Mouse (Mus musculus) forebrain, embryonic 15.5 days (tissue): ENCODE results near the gene Vmn1r202. TPM values are rescaled to one million over a fixed set of nuclear protein-coding genes. Genes with fewer than 3 reads are reported as not detected.
"Not testable (repeated sequence)": the region's sequence is repeated elsewhere in the genome, so short reads cannot be mapped to it uniquely, and the experiment has no call there.

Experiments used
- ATAC-seq: fragments of 200-750 bp; cut with Nextera tagmentation; replicated peaks from 2 replicates; pipeline ENCODE4 v1.8.0; 2017; ENCODE audit warnings: mild to moderate bottlenecking, moderate TSS enrichment, moderate library complexity
- H3K27ac ChIP-seq: fragments of 300-500 bp; sonication (generic); replicated peaks from 2 replicates; pipeline ENCODE4 v1.5.1; 2015; ENCODE audit warnings: mild to moderate bottlenecking, inconsistent platforms
- H3K27me3 ChIP-seq: fragments of 300-500 bp; sonication (generic); 2 replicates; pipeline ENCODE4 v1.6.1; 2015; ENCODE audit warnings: inconsistent platforms
- H3K36me3 ChIP-seq: fragments of 300-500 bp; sonication (generic); 2 replicates; pipeline ENCODE4 v1.6.1; 2015; ENCODE audit warnings: mild to moderate bottlenecking, inconsistent platforms
- H3K4me1 ChIP-seq: fragments of 300-500 bp; sonication (generic); 2 replicates; pipeline ENCODE4 v1.6.1; 2015; ENCODE audit warnings: inconsistent platforms
- H3K4me2 ChIP-seq: fragments of 300-500 bp; sonication (generic); replicated peaks from 2 replicates; pipeline ENCODE4 v1.6.1; 2015; ENCODE audit warnings: mild to moderate bottlenecking, inconsistent platforms
- H3K4me3 ChIP-seq: fragments of 300-500 bp; sonication (generic); 2 replicates; pipeline ENCODE4 v1.5.1; 2015; ENCODE audit warnings: mild to moderate bottlenecking, inconsistent platforms
- H3K9ac ChIP-seq: fragments of 300-500 bp; sonication (generic); replicated peaks from 2 replicates; pipeline ENCODE4 v1.6.1; 2015; ENCODE audit warnings: mild to moderate bottlenecking, inconsistent platforms
- H3K9me3 ChIP-seq: fragments of 300-500 bp; sonication (generic); 2 replicates; pipeline ENCODE4 v1.6.1; 2016; ENCODE audit warnings: inconsistent platforms
- WGBS: fragments of 180-500 bp; shearing (Covaris S2); methylation state at CpG from one replicate; pipeline ENCODE4 v1.1.7; 2015; ENCODE audit warnings: mixed read lengths; 5-methylcytosine and 5-hydroxymethylcytosine counted together
- polyA plus RNA-seq: library from polyadenylated mRNA; unstranded; fragments of >200 nt; fragmentation: Nextera tagmentation; extraction: Ambion mirVana; gene quantifications from 2 replicates; pipeline ENCODE4 v1.2.1, GENCODE M21; 2015

Vmn1r202 gene
- polyA plus RNA-seq, result not detected in 2 replicates

DNA sequence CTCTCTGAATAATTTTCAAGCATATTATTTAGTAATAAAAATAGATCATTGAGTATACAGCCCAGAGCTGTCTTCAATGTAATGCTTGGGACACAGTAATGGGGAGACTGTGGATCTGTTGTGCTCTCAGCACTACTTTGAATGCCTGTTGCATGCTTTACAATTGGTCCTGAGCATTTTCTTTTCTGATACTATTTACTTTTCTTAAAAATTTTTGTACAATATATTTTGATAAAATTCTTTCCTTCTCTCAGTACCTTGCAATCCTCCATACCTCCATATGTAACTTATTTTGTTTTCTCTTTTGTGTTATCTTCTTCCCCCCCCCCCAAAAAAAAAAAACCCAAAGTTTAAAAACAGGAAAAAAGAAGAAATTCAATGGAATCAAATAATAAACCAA lies at the start of gene Vmn1r202:
TSS of gene Vmn1r202 (minus strand) at position 101 of the 400 bp plus-strand sequence.
- H3K27ac ChIP-seq, result no peak within 1 kb of the TSS

DNA sequence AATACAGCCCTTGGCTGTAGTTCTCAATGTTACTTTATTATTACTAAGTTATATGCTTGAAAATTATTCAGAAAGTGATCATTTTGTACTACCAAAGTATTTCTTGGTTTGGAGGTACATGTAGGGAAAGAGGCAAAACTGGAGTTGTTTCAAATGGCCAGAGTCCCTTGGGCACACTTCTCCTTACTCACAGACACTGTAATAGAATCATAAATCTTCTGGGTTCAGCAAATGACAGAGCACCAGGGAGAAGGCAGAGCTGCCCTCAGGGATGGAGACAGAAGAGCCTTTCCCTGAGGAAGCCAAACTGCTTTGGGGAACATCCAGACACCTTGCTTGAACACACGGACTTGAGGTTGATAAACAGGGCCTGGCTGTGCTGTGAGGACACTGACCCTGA lies 47.7 kb upstream of the Vmn1r202 start, which contains the start of gene Vmn1r204:
TSS of gene Vmn1r204 (plus strand) at position 301 of the 400 bp plus-strand sequence.
- not testable (repeated sequence) for H3K9ac ChIP-seq, H3K27me3 ChIP-seq, H3K4me2 ChIP-seq, H3K36me3 ChIP-seq, H3K4me1 ChIP-seq, H3K4me3 ChIP-seq, H3K9me3 ChIP-seq, H3K27ac ChIP-seq, ATAC-seq
- 85% methylated on average over 1 of the region's 1 CpGs for WGBS

More for the DNA sequence above, at the start of gene Vmn1r202:
- Histone ChIP-seq H3K4me3 (no peak within 1 kb of the TSS), H3K9ac (no peak within 1 kb of the TSS), H3K4me1 (no peaks in the 10 kb centered on the region), H3K9me3 (no peaks in the 10 kb centered on the region), H3K4me2 (no peak within 1 kb of the TSS), H3K27me3 (no peaks in the 10 kb centered on the region), H3K36me3 (no peaks in the 10 kb centered on the region)
- ATAC-seq, result no peak

DNA sequence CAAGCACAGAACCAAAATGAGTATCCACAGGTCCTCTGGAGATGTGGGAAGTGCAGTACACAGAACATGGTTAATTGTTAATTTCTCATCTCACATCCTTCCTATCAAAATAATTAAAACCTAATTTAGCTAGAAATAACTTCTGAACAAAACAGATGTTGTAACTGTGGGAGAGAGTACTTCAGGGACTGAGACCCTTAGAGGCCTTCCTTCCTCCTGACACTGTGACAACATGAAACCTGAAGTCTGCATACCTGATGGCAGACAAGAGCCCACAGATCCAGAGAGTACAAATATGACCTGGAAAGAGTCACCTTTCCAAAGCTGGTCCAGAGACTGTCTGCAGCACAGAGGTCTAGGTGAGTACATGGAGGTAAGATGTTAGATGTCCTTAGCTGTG lies 12.6 kb upstream of the Vmn1r202 start, which contains the start of gene Vmn1r203:
TSS of gene Vmn1r203 (plus strand) at position 301 of the 400 bp plus-strand sequence.
- no peak within 1 kb of the TSS for H3K4me3 ChIP-seq
- no peak within 1 kb of the TSS for H3K27ac ChIP-seq
- H3K4me1 ChIP-seq, result no peaks in the 10 kb centered on the region
- no peaks in the 10 kb centered on the region for H3K9me3 ChIP-seq
- H3K9ac ChIP-seq, result no peak within 1 kb of the TSS
- no peak for ATAC-seq
- H3K4me2 ChIP-seq, result no peak within 1 kb of the TSS
- no peaks in the 10 kb centered on the region for H3K36me3 ChIP-seq
- no peaks in the 10 kb centered on the region for H3K27me3 ChIP-seq

DNA sequence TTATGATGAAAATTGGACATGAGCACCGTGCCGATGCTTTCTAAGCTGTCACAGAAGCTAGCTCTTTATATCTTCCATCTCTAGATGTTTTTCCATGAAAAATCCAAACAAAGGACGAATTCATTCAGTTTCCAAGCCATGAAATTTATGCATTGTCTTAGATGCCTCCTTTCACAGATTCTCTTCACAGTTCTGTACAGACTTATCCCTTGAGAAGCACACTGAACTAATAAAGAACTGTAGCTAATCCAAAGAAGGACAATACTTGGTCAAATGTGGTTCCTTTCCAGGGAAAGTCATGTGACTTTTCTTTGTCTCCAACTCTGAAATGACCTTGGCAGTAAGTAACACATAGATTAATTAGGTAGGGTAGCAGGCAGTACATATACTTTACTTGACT lies 2.8 kb downstream of the Vmn1r202 start:
- Histone ChIP-seq H3K27ac (no peak overlapping the region), H3K4me2 (no peak overlapping the region), H3K9me3 (no peaks in the 10 kb centered on the region), H3K27me3 (no peaks in the 10 kb centered on the region), H3K4me1 (no peaks in the 10 kb centered on the region), H3K4me3 (no peak overlapping the region), H3K36me3 (no peaks in the 10 kb centered on the region), H3K9ac (no peak overlapping the region)
- no peak for ATAC-seq
- 70% methylated on average over 3 of the region's 3 CpGs for WGBS

DNA sequence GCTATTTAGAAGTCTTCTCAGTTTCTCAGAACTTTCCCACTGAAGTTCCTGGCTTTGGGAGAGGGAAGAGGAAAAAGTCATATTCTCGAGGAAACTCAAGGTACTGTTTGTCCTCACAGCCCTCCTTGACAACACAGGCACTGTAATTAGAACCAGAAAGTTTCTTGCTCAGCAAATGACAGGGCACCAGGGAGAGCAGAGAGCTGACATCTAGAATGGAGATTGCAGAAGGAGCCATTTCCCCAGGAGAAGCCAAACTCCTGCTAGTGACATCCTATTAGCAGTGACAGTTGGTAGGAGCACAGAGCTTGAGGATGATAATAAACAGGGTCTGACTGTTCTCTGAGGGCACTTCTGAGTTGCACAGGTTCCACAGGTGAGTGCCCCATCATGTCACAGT lies 33.6 kb downstream of the Vmn1r202 start, which contains the start of gene Vmn1r201:
TSS of gene Vmn1r201 (plus strand) at position 301 of the 400 bp plus-strand sequence.
- Histone ChIP-seq H3K4me3 (no peak within 1 kb of the TSS), H3K9me3 (no peaks in the 10 kb centered on the region), H3K9ac (no peak within 1 kb of the TSS), H3K36me3 (no peaks in the 10 kb centered on the region), H3K4me2 (no peak within 1 kb of the TSS), H3K4me1 (no peaks in the 10 kb centered on the region), H3K27me3 (no peaks in the 10 kb centered on the region), H3K27ac (no peak within 1 kb of the TSS)
- no peak for ATAC-seq
- 65% methylated on average over 1 of the region's 1 CpGs for WGBS

DNA sequence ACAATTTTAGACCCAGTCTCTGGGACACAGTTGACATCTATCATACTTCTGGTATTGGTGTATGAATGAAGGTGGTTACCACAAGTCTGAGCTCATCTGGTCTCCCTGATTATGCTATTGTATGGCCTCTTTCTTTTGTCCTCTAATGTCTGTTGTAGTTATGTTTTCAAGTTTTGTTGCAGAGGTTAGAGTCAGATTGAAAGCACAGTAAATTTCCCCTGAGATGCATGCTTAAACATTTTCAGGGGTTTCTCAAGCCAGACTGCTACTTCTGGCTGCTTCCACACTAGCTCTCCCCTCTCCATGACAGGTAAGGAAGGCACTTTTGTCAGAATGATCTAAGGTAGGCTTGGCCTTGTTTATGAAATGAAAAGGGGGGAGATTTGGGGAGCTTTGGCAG lies 50.0 kb downstream of the Vmn1r202 start:
- no peak for ATAC-seq
- no peaks in the 10 kb centered on the region for H3K9me3 ChIP-seq

More for the DNA sequence above, 50.0 kb downstream of the Vmn1r202 start:
- Histone ChIP-seq H3K4me3 (no peak overlapping the region), H3K27me3 (no peaks in the 10 kb centered on the region), H3K27ac (no peak overlapping the region), H3K36me3 (no peaks in the 10 kb centered on the region), H3K4me1 (no peaks in the 10 kb centered on the region), H3K4me2 (no peak overlapping the region), H3K9ac (no peak overlapping the region)

Other genes with a start within 250 kb of the Vmn1r202 start
- gene Vmn1r195, start 234.9 kb downstream of the Vmn1r202 start, polyA plus RNA-seq, result not detected in 2 replicates
- gene Vmn1r196, start 215.5 kb downstream of the Vmn1r202 start, polyA plus RNA-seq, result not detected in 2 replicates
- gene Vmn1r197, start 180.8 kb downstream of the Vmn1r202 start, polyA plus RNA-seq, result not detected in 2 replicates
- not detected in 2 replicates for gene Vmn1r198, start 155.0 kb downstream of the Vmn1r202 start, polyA plus RNA-seq
- not detected in 2 replicates for gene Vmn1r199, start 125.6 kb downstream of the Vmn1r202 start, polyA plus RNA-seq
- gene Vmn1r200, start 115.0 kb downstream of the Vmn1r202 start, polyA plus RNA-seq, result not detected in 2 replicates
- not detected in 2 replicates for gene Vmn1r201, start 33.5 kb downstream of the Vmn1r202 start, polyA plus RNA-seq
- not detected in 2 replicates for gene Vmn1r203, start 12.7 kb upstream of the Vmn1r202 start, polyA plus RNA-seq
- not detected in 2 replicates for gene Vmn1r204, start 47.8 kb upstream of the Vmn1r202 start, polyA plus RNA-seq
- not detected in 2 replicates for gene Vmn1r205, start 87.6 kb upstream of the Vmn1r202 start, polyA plus RNA-seq
- not detected in 2 replicates for gene Vmn1r206, start 118.9 kb upstream of the Vmn1r202 start, polyA plus RNA-seq
- gene Vmn1r207-ps, start 224.2 kb upstream of the Vmn1r202 start, polyA plus RNA-seq, result not detected in 2 replicates